Mouse (Mus musculus) cerebellum, adult 2 months (tissue): ENCODE data around the gene Gpld1.

Experiments used
- CTCF ChIP-seq: fragments of 200-500 bp; IDR thresholded peaks from 2 replicates; pipeline ENCODE4 v1.5.1; 2011; ENCODE audit warnings: low read depth, mild to moderate bottlenecking, control low read depth, low read length, moderate library complexity, borderline replicate concordance; ENCODE audit not compliant: insufficient read depth
- POLR2A ChIP-seq: fragments of 200-500 bp; IDR thresholded peaks from 2 replicates; pipeline ENCODE4 v1.6.1; 2011; ENCODE audit warnings: low read length, control low read depth, borderline replicate concordance; ENCODE audit not compliant: insufficient read depth

- no peak for TF ChIP-seq CTCF
- TF ChIP-seq POLR2A: no peak
Measured at GRCm38 (mm10) chr13:24981031-24981430, 38.1 kb downstream of the Gpld1 start.
